Mouse (Mus musculus): Measurements from ENCODE around the gene Col4a3bp. TPM values are rescaled to one million over a fixed set of nuclear protein-coding genes. Genes with fewer than 3 reads are reported as not detected.
"Not testable (repeated sequence)": the region's sequence is repeated elsewhere in the genome, so short reads cannot be mapped to it uniquely, and the experiment has no call there.

The Col4a3bp gene
- polyA plus RNA-seq, 1 experiment = 24.2 TPM

- no peak overlapping the region for H3K27ac ChIP-seq (ENCODE audit: control insufficient read depth, insufficient read depth, low read length)
- H3K27me3 ChIP-seq (ENCODE audit: control insufficient read depth, insufficient read depth, low read length) = no peaks in the 10 kb centered on the region
- TF ChIP-seq POLR2A (IDR thresholded peaks at IDR 0.05; ENCODE audit: control insufficient read depth, extremely low read depth, insufficient read depth, low read length, poor library complexity) = no peak
- no peak for TF ChIP-seq CTCF (IDR thresholded peaks at IDR 0.05; ENCODE audit: borderline replicate concordance, control insufficient read depth, extremely low read depth, insufficient read depth, low read length, poor library complexity)
- H3K4me1 ChIP-seq (replicated peaks; ENCODE audit: control insufficient read depth, insufficient read depth, low read length) = no peaks in the 10 kb centered on the region
- no peak for DNase-seq
- 100% methylated on average over 1 of the region's 1 CpGs for WGBS
- H3K4me3 ChIP-seq (ENCODE audit: control insufficient read depth, insufficient read depth, low read length) = no peak overlapping the region
- peaks cover 93% of the 10 kb centered on the region for H3K36me3 ChIP-seq (ENCODE audit: control insufficient read depth, insufficient read depth, low read length)
Observed at GRCm38 (mm10) chr13:96656673-96657072, 114.3 kb downstream of the Col4a3bp start.

GRCm38 (mm10) chr13:96658936-96659335 is 116.5 kb downstream of the Col4a3bp start:
- no peak overlapping the region for H3K27ac ChIP-seq (ENCODE audit: control insufficient read depth, insufficient read depth, low read length)
- no peaks in the 10 kb centered on the region for H3K27me3 ChIP-seq (ENCODE audit: control insufficient read depth, insufficient read depth, low read length)
- DNase-seq = no peak
- peaks cover 96% of the 10 kb centered on the region for H3K36me3 ChIP-seq (ENCODE audit: control insufficient read depth, insufficient read depth, low read length)
- TF ChIP-seq CTCF (IDR thresholded peaks at IDR 0.05; ENCODE audit: borderline replicate concordance, control insufficient read depth, extremely low read depth, insufficient read depth, low read length, poor library complexity) = no peak
- no peak for TF ChIP-seq POLR2A (IDR thresholded peaks at IDR 0.05; ENCODE audit: control insufficient read depth, extremely low read depth, insufficient read depth, low read length, poor library complexity)
- no peak overlapping the region for H3K4me3 ChIP-seq (ENCODE audit: control insufficient read depth, insufficient read depth, low read length)
- WGBS = 95% methylated on average over 7 of the region's 7 CpGs
- H3K4me1 ChIP-seq (replicated peaks; ENCODE audit: control insufficient read depth, insufficient read depth, low read length) = no peaks in the 10 kb centered on the region

- H3K4me3 ChIP-seq (ENCODE audit: control insufficient read depth, insufficient read depth, low read length) = no peak overlapping the region
- peaks cover 96% of the 10 kb centered on the region for H3K36me3 ChIP-seq (ENCODE audit: control insufficient read depth, insufficient read depth, low read length)
- DNase-seq = no peak
- no peaks in the 10 kb centered on the region for H3K4me1 ChIP-seq (replicated peaks; ENCODE audit: control insufficient read depth, insufficient read depth, low read length)
- TF ChIP-seq POLR2A (IDR thresholded peaks at IDR 0.05; ENCODE audit: control insufficient read depth, extremely low read depth, insufficient read depth, low read length, poor library complexity) = no peak
- no peak for TF ChIP-seq CTCF (IDR thresholded peaks at IDR 0.05; ENCODE audit: borderline replicate concordance, control insufficient read depth, extremely low read depth, insufficient read depth, low read length, poor library complexity)
- 95% methylated on average over 10 of the region's 10 CpGs for WGBS
- no peak overlapping the region for H3K27ac ChIP-seq (ENCODE audit: control insufficient read depth, insufficient read depth, low read length)
- no peaks in the 10 kb centered on the region for H3K27me3 ChIP-seq (ENCODE audit: control insufficient read depth, insufficient read depth, low read length)
Observed at GRCm38 (mm10) chr13:96660095-96660860, 117.9 kb downstream of the Col4a3bp start.

- H3K4me1 ChIP-seq (replicated peaks; ENCODE audit: control insufficient read depth, insufficient read depth, low read length); H3K27me3 ChIP-seq (ENCODE audit: control insufficient read depth, insufficient read depth, low read length); H3K4me3 ChIP-seq (ENCODE audit: control insufficient read depth, insufficient read depth, low read length); H3K27ac ChIP-seq (ENCODE audit: control insufficient read depth, insufficient read depth, low read length); DNase-seq: not testable (repeated sequence)
- 99% methylated on average over 4 of the region's 4 CpGs for WGBS
- H3K36me3 ChIP-seq (ENCODE audit: control insufficient read depth, insufficient read depth, low read length) = peaks cover 79% of the 10 kb centered on the region
Observed at GRCm38 (mm10) chr13:96663120-96663519, 120.7 kb downstream of the Col4a3bp start.

DNA sequence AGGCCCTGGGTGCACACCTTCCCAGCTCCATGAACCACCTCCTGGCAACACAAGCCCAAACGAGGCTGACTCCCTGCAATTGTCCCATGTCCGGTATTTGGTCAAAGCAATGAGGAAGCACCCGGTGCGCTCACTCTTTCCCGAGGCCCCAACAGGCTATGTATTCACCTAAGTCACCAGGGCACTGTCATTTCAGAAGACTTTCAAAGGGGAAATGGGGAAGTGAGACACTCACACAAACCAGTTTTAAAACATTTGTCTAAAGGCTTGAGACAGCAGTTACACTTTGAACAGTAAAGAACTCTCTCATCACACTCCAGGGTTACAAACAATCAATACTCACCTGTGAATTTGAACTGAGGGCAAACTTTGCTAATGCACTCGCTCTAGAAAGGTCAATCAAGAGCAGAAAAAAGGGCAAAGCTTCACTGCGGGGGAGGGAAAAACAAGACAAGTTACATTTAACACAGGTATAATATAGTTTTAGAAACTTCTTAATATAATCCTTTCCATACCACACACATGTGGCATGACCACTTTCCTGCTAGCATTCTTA is 122.1 kb downstream of the Col4a3bp start:
- TF ChIP-seq CTCF (IDR thresholded peaks at IDR 0.05; ENCODE audit: borderline replicate concordance, control insufficient read depth, extremely low read depth, insufficient read depth, low read length, poor library complexity) = no peak
- no peak for TF ChIP-seq POLR2A (IDR thresholded peaks at IDR 0.05; ENCODE audit: control insufficient read depth, extremely low read depth, insufficient read depth, low read length, poor library complexity)
- no peaks in the 10 kb centered on the region for H3K4me1 ChIP-seq (replicated peaks; ENCODE audit: control insufficient read depth, insufficient read depth, low read length)
- peaks cover 65% of the 10 kb centered on the region for H3K36me3 ChIP-seq (ENCODE audit: control insufficient read depth, insufficient read depth, low read length)
- no peak overlapping the region for H3K27ac ChIP-seq (ENCODE audit: control insufficient read depth, insufficient read depth, low read length)
- H3K27me3 ChIP-seq (ENCODE audit: control insufficient read depth, insufficient read depth, low read length) = no peaks in the 10 kb centered on the region
- no peak overlapping the region for H3K4me3 ChIP-seq (ENCODE audit: control insufficient read depth, insufficient read depth, low read length)
- 88% methylated on average over 7 of the region's 7 CpGs for WGBS
- DNase-seq = no peak

DNA sequence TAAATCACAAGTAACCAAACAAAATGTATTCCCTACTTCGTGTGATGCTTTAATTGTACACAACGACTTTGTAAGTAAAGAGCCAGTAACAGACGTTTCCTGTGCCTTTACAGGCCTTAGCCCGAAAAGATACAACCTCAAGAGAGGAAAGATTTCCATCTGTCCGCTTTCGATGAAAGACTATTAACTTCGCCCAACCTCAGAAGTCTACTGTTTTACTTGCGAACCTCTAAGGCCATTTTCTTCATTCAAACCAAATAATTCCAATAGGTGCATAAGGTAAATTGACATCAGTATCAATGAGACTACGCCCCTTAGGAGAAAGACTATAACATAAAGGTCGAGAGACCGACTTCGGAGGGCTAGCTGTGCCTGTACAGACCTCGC is 127.6 kb downstream of the Col4a3bp start:
- Histone ChIP-seq H3K36me3 (ENCODE audit: control insufficient read depth, insufficient read depth, low read length) (peaks cover 12% of the 10 kb centered on the region), H3K4me3 (ENCODE audit: control insufficient read depth, insufficient read depth, low read length) (peak overlapping the region; percentile 92), H3K4me1 (replicated peaks; ENCODE audit: control insufficient read depth, insufficient read depth, low read length) (peaks cover 3% of the 10 kb centered on the region), H3K27ac (ENCODE audit: control insufficient read depth, insufficient read depth, low read length) (no peak overlapping the region), H3K27me3 (ENCODE audit: control insufficient read depth, insufficient read depth, low read length) (no peaks in the 10 kb centered on the region)
- no peak for DNase-seq
- 1% methylated on average over 13 of the region's 13 CpGs for WGBS
- TF ChIP-seq CTCF (IDR thresholded peaks at IDR 0.05; ENCODE audit: borderline replicate concordance, control insufficient read depth, extremely low read depth, insufficient read depth, low read length, poor library complexity) = no peak
- no peak for TF ChIP-seq POLR2A (IDR thresholded peaks at IDR 0.05; ENCODE audit: control insufficient read depth, extremely low read depth, insufficient read depth, low read length, poor library complexity)
